Mouse (Mus musculus): ENCODE results near the gene Pctp.

GRCm38 (mm10) chr11:90015281-90015680 lies 12.6 kb upstream of the Pctp start:
- TF ChIP-seq CTCF (IDR thresholded peaks at IDR 0.05; ENCODE audit: low read depth, low read length) = no peak
- no peak for TF ChIP-seq GATA1 (IDR thresholded peaks at IDR 0.05; ENCODE audit: borderline replicate concordance, low read length)
- TF ChIP-seq POLR2AphosphoS5 (IDR thresholded peaks at IDR 0.05; ENCODE audit: insufficient replicate concordance, low read depth, low read length) = no peak
- no peak for TF ChIP-seq TAL1 (conservative IDR thresholded peaks at IDR 0.05; ENCODE audit: low read depth, low read length)
- no peak for TF ChIP-seq GATA2 (IDR thresholded peaks at IDR 0.05; ENCODE audit: borderline replicate concordance, low read depth, low read length)

Data from G1E (cell line).